Mouse (Mus musculus) ovary, postnatal 36 days (tissue): Measurements from ENCODE around the gene Cltc.

Experiments
- DNase-seq: peaks from one replicate; pipeline ENCODE4 v3.0.0; 2022; ENCODE audit warnings: low spot score, mixed read lengths

Gene Cltc

DNA sequence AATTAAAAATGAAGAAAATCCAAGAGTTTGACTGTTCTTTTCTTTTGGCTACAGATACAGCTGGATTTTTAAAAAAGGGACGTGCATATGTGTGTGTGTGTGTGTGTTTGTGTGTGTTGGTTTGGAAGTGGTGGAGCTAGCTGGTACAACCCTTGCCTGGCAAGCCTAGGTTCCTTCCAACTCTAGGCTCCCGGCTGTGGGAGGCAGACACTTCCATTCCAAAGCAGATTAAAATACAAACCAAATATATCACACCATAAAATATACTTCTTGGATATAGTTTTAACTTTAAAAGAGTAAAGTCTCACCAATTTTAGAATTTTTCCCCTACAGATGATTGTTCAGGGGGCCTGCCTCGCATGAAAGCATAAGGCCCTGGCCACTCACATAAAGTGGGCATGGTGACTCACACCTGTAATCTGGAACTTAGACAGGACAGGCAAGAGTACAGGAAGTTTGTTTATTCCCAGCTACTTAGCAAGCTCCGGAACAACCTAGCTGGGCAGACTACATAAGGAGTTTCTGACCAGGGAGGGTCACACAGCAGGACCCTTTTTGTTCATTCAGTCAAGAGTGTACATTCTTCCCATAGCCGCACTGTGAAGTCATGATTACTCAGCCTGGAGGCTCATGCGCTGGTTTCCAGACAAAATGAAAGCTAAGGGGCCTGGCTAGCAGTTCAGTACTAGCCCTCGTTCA lies 111.1 kb downstream of the Cltc start:
- DNase-seq, result no peak

DNA sequence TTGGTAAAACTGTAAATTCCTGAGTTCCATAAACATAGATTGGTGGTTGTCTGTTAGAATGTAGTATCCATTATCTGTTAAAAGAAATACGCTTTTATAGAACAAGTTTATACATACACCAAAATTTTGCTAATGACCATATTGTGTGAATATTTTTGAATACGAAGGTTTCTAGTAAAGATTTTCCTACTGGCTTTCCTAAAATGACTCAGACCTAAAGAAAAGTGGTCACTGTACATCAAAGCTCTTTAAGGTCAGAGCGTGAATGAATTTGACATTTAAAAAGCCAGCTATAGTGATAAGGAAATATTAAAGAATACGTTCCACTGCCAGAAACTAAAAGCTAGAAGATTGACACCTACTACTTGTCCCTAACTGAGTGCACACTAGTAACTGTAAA lies 112.8 kb downstream of the Cltc start:
- no peak for DNase-seq
